Mouse (Mus musculus) hindlimb bud, embryonic 11.5 days (tissue): ENCODE results near the gene Plxna3.

Experiments
- DNase-seq: peaks from one replicate; pipeline ENCODE4 v3.0.0-alpha.2; 2012; ENCODE audit warnings: low read depth, low spot score; ENCODE audit errors: extremely low spot score

Gene Plxna3

DNA sequence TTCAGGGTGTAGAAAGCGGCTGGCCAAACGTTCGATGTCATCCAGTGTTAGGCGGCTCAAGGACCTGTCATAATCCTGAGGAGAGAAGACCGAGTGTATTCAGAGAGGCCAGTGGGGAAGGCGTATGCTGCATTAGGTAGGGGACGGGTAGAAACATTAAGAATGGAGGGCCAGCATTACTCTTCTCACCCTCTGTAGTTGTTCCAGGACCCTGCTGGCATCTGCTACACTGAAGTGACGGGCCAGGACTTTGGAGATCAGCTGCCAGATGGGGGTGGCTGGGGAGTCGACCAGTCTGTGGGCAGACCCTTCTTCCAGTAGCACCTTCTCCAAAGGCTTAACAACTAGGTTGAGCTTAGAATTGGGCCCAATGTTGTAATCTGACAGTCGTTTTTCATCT is 38.6 kb downstream of the Plxna3 start:
- DNase-seq: no peak

DNA sequence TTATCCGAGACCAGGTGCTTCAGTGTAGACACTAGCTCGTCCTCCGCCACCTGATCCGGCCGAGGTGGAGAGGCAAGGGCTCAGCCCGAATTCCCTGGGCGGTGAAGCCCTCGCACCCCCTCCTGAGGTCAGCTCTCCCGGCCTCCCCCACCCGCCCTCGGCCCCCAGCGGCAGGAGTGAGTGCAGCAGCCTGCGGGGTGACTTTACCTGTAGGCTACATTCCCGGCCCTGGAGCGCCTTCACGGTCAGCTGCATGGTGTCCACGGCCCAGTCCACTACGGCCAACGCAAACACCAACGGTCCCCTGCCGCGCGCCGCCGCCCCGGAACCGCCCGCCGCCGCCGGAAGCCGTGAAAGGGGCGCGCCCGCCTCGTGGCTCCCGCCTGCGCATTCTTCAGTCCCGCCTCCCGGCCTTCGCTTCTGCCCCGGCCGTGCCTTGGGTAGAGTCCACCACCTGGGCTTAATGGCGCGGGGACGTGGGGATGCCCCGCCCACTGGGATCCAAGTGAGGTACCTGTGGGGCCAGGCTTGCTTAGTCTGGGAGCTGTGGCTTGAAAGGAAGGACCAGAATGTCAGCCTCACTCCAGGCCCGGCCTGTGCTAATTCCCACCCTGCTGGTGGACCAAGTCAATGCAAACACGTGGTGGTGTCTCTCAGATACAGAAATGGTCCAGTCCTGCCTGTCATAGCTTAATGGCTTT is 39.5 kb downstream of the Plxna3 start:
- DNase-seq: no peak

DNA sequence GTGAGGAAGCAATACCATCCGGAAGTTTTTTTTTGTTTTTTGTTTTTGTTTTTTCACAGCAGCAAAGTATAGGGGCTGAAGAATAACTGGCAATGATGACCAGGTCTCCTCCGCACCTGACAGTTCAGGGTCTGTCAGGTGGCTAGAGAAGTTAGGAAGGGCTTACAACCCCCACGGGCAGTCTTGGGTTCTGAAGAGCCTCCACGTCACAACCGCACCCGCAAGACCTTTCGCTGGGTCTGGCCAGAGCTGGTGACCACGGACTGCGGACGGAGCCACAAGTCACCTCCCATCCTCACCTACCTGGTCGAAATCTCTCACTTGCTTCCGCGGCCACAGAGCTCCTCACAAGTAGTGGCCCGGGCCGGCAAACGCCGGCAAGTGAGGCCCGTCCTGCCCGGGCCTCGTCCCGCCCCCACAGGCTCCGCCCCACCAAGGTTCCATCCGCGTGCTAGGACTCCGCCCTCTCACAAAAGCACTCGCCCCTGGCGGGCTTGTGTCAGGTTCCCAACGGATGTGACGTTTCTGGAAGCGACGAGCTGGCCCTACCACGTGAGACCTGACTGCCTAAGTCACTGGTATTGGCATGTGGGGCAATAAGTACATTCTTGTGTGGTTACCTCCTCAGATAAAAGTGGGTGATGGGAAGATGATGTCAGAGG is 44.2 kb downstream of the Plxna3 start, which contains the start of the genes Ubl4a and Slc10a3:
TSS of gene Ubl4a (minus strand) at position 331 of the 662 bp plus-strand sequence.
TSS of gene Slc10a3 (minus strand) at position 462 of the 662 bp plus-strand sequence.
- no peak for DNase-seq

DNA sequence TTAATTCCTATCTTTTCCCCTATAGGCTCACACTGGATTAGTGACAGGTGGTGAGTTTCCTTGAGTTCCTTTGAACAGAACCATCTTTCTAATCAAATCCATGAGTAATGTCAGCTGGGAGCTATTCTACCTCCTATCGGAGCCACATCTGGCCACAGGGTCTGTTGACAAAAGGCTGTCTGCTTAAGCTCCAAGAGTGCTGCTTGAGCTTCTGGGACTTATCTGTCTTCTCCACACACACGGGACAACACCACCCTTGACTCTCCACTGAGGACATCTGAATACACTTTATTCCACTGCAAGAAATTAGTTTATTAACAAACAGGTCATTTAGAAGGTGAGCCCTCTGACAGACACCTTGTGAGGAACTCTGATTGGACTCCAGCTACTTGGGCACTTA is 55.6 kb downstream of the Plxna3 start:
- DNase-seq: no peak

DNA sequence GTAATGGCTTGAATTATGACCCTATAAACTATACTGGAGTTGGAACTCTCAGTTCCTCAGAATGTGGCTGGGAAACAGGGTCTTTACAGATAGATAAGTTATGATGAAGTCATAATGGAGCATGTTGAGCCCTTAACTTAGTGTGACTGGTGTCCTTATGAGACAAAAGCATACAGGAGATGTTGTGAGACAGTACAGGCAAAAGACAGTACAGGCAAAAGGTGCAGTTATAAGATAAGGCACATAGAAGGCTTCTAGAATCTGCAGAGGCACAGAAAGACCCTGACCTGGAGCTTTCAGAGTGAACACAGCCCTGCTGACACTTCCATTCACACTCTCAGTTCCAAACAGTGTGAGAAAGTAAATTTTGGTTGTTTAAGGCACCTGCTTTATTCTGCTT is 59.3 kb downstream of the Plxna3 start:
- DNase-seq: no peak

DNA sequence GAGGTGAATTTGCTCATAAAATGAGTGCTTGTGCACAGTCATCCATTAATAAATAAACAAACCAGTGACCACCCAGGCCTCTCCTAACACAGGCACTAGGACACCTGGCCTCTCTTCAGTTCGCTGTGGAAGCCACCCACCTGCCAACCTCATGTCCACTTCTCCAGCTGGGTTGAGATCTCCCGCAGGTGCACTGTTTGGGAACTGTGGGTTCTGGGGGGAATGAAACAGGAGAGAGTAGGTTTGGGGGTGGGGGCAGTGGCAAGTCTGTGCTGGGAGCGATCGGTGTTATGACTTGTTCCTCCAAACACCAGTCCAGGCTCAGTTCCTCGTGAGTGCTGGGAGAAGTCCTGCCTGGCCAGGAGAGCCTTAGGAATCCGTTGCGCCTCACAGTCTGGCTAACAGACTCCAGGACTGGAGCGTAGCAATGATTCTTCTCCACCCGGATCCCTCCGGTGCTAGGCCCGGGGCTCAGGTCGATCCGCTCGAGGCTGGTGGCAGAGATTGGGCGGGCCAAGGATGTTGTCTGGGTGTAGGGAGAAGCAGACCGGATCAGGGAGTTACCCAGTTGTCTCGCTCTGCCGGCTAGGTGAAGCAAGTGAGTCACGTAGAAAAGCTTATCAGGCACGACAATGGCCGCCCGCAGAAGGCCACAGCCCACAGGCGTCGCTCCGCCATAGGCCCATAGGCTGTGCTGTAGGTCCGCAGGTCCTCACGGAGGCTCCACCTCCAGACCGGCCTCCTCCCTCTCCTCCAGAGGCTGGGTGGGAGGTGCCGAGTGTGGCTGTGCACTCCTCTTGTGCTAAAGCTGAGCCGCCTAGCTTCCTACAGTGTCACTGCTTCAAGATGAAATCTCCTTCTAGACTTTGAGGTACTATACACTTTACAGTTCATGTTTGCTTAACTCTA is 63.9 kb downstream of the Plxna3 start, which contains the start of the genes Fam3a and Ikbkg:
TSS of gene Fam3a (minus strand) at position 738 of the 909 bp plus-strand sequence.
TSS of gene Ikbkg (plus strand) at position 756 of the 909 bp plus-strand sequence.
- no peak for DNase-seq
